Mouse (Mus musculus) stomach, postnatal 0 days (tissue): ENCODE data around the gene Mcts2.

Source experiments
- CTCF ChIP-seq: IDR thresholded peaks from 2 replicates; pipeline ENCODE4 v1.5.1; 2016; ENCODE audit warnings: antibody characterized with exemption, low read depth, mild to moderate bottlenecking, moderate library complexity
- EP300 ChIP-seq: optimal IDR thresholded peaks from 2 replicates; pipeline ENCODE3; 2016; ENCODE audit warnings: antibody characterized with exemption

DNA sequence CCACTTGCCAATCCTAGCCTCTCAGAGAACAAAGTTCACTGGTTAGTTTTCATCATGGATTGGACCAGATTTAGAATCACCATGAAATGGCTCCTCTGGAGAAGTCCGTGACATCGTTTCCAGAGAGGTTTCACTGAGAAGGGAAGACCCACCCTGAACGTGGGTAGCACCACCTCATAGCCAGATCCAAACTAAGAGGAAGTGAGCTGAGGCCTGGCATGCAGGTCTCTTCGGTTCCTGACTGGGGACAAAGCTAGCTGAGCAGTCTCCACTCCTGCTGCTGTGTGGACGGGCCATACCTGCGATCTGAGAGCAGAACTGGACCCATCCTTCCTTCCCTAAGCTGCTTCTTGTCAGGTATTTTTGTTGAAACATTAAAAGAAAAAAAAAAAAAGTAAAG is 25.7 kb upstream of the Mcts2 start:
- TF ChIP-seq CTCF = no peak
- no peak for TF ChIP-seq EP300
